Mouse (Mus musculus) T-helper 17 cell (primary cell): ENCODE measurements around the gene Thumpd2.

Source experiments
- in situ Hi-C, 2 experiments: fragments of 300-600 bp; cut with MboI, MseI; formaldehyde crosslinking; loops; 1 replicate in 1 of 2; 2 replicates in 1 of 2; pipeline ENCODE4 v1.15.1; 2025; ENCODE audit warnings: high pct_unique_total_duplicates in 2 of 2

Gene Thumpd2

GRCm38 (mm10) chr17:81032957-81033356 is 31.9 kb downstream of the Thumpd2 start:
- in situ Hi-C loops, result no loop called here

DNA sequence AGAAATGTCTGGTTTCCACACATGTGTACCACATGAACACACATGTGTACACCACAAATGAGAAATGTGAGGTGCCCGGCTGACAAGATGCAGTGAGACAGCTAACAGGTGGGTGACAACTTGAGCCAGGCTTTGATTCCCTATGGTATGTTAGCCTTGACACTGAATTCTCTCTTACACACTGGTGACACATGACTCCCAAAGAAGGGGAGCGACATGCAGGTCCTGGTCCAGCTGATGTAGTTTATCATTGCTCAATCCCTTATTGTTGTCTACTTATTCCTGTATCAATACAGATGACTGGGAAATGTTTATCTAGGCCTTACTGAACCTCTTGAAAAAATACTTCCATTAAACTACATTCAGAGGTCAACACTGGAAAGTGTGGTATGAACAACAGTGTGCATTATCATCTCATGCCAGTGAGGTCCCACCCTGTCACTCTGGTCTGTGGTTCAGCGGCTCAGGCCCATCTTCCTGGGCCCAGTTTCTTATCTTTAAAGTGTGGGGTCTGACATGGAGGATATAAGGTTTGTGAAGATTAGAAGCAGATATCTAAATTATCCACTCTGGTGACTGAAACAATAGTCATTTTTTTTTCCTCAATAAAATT is 32.9 kb downstream of the Thumpd2 start:
- in situ Hi-C loops, result no loop called here

DNA sequence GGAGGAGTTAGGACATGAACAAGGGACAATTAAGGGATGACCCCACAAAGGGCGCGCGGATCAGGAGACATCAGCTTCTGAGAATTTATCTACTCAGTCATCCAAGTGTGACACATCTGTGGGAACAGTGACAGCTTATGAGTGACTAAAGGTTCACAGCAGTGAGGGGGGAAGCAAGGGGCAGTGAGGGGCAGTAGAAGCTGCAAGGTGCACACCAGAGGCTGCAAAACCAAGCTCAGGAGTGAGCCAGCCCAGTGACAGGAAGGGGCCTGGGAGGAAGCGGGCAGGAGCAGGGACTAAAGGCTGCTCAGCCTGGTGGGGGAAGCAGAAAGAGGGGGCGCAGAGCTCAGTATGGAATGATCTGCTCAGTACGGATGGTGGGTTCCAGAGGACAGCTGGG is 37.6 kb downstream of the Thumpd2 start:
- in situ Hi-C loops, result no loop called here

- in situ Hi-C loops, result no loop called here
These were observed 47.8 kb downstream of the Thumpd2 start for GRCm38 (mm10) chr17:81017132-81017531.

DNA sequence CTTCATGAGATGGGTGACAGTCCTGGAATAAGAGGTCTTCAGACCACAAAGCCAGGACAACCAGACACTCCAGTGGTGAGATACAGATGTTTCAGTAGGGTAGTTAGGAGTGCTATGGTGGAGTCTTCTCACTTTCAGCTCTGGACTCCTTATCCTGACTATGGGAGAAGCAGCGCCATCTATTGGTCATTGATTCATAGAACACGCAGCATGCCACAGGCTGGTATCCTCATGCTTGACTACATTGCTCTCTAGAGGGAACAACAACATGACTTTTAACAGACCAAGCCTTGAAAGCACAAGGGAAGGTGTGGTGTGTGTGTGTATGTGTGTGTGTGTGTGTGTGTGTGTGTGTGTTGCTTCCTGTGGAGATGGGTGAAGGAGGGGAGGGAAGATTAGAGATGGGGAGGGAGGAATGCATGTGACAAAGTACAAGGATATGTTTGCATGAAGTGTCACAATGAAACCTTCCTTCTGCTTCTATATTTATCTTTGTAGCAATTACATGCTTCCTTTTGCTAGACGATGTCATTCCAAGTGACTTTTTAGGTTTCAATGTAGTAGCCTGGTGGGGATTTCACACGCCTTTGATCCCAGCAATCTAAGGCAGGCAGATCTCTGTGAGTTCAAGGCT is 49.0 kb downstream of the Thumpd2 start:
- in situ Hi-C loops, result no loop called here

- in situ Hi-C loops, result no loop called here
These were observed 53.8 kb downstream of the Thumpd2 start for GRCm38 (mm10) chr17:81010844-81011685.

DNA sequence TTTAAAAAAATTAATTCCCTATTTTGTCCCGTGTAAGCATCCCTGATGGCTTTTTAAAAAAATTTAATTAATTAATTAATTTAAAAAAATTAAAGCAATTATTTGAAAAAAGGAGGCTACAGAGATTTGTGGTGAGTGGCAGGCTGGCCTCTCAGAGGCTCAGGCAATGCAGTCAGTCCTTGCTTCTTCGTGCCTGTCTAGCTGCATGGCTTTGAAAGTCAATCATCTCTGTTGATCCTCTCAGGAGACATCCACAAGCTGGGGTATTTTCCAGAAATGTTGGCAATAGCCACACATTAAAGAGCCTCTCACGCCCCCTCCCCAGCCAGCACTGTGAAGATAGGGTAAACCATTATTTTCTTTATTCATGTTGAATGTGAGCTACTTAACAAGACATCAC is 54.7 kb downstream of the Thumpd2 start:
- in situ Hi-C loops, result no loop called here

DNA sequence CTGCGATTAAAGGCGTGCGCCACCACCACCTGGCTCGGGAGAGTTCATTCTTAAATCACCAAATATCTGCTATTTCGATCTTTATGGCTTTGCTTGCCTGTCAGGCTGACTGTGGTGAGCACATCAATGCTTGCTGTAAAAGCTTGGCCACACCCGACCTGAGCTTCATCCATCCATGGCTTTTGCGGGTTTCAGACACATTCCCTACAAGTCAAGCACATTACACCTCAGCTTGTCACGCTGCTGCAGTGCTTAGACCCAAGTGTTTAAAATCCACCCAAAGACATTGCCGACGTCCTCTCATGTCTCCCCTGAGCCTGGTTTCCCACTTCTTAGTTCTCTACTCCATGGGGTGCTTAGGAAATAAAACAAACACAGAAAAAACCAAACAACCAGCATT is 55.8 kb downstream of the Thumpd2 start:
- in situ Hi-C loops, result no loop called here

GRCm38 (mm10) chr17:81005292-81005691 is 59.6 kb downstream of the Thumpd2 start:
- in situ Hi-C loops, result no loop called here

GRCm38 (mm10) chr17:81004454-81004853 is 60.4 kb downstream of the Thumpd2 start:
- in situ Hi-C loops, result no loop called here

- in situ Hi-C loops, result no loop called here
These were observed 62.8 kb downstream of the Thumpd2 start for GRCm38 (mm10) chr17:81002130-81002529.

GRCm38 (mm10) chr17:81001647-81002046 is 63.2 kb downstream of the Thumpd2 start:
- in situ Hi-C loops, result no loop called here

DNA sequence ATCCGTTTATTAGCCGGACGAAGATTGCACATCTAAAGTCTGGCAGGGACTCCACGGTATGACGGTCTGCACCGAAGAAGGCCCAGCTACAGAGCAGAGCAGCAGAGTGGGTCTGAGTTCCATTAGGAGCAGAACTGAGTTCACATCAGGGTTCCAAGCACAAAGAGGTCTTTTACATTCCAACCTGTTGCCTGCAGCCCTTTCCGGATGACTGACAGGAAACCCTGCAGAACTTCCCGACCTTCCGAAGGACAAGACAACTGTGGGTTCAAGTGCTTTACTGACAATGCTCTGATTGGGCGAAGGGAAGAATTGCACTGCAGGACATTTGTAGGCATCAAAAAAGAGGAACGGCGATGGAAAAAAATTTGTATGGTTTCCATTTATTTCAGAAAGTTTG is 63.9 kb downstream of the Thumpd2 start:
- in situ Hi-C loops, result no loop called here

DNA sequence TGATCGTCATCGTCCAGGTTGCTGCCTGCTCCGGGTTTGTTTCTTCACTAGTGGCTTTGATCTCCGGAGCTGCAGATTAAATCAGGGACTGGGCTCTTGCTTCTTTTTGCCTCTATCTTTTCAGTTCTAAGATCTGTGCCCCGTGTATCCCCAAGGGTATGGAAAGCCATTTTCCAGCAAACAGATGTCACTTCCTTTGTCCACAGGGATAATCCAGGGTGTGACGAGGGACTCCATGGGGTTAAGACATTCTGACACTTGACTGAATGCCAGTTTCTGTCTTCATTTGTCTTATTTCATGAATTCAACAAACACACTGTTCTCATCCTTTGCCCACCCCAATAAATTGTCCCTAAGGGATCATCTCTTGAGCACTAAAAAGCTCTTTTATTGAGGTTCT is 65.9 kb downstream of the Thumpd2 start:
- in situ Hi-C loops, result loop anchor here in 1 of 2 experiments (25.0 kb wide), 1 partner anchor 387 kb away; no protein-coding TSS in a partner anchor

GRCm38 (mm10) chr17:80997226-80997625 is 67.7 kb downstream of the Thumpd2 start:
- in situ Hi-C loops, result loop anchor here in 1 of 2 experiments (25.0 kb wide), 1 partner anchor 385 kb away; no protein-coding TSS in a partner anchor

- in situ Hi-C loops, result loop anchor here in 1 of 2 experiments (25.0 kb wide), 1 partner anchor 379 kb away; no protein-coding TSS in a partner anchor
These were observed 73.3 kb downstream of the Thumpd2 start for GRCm38 (mm10) chr17:80991535-80992127.

GRCm38 (mm10) chr17:80982976-80983375 is 81.9 kb downstream of the Thumpd2 start:
- in situ Hi-C loops, result loop anchor here (10.0 to 25.0 kb wide), 2 partner anchors 368 to 371 kb away; no protein-coding TSS in a partner anchor

GRCm38 (mm10) chr17:80982412-80982787 is 82.5 kb downstream of the Thumpd2 start:
- in situ Hi-C loops, result loop anchor here (10.0 to 25.0 kb wide), 2 partner anchors 368 to 370 kb away; no protein-coding TSS in a partner anchor

DNA sequence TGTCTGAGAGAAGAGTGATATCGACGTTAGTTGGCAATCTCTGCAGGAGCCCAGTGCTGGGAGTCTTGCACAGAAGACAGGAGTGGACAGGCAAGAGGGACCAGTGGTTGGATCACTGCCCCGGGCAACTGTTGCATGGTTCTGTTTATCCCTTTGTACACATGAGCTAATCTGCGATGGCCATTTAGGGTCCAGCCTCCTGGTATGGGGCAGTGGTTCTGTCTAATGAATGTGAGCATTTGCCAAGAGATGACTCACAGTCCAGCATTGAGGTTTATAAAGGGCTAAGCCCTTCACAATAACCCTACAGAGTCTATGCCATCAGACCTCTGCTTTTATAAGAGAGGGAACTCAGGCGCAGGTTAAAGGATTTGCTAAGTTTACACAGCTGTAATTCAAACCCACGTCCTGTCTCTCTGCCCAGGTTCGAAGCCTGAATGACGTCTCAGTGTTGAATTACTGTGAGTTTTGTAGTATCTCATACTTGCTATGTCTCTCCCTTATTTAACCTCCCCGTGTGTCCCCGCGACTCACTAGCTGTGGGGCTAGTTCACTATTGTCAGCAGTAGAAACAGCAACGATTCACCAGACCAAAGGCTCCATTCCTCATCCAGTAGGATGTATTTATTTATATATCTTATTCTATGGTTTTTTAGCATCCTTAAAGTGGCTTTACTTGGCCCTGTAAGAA is 83.0 kb downstream of the Thumpd2 start:
- in situ Hi-C loops, result loop anchor here (10.0 to 25.0 kb wide), 2 partner anchors 367 to 370 kb away; no protein-coding TSS in a partner anchor

- in situ Hi-C loops, result loop anchor here (10.0 to 25.0 kb wide), 2 partner anchors 365 to 368 kb away; no protein-coding TSS in a partner anchor
These were observed 84.8 kb downstream of the Thumpd2 start for GRCm38 (mm10) chr17:80980096-80980495.

GRCm38 (mm10) chr17:80977245-80977644 is 87.6 kb downstream of the Thumpd2 start:
- in situ Hi-C loops, result loop anchor here in 1 of 2 experiments (25.0 kb wide), 1 partner anchor 365 kb away; no protein-coding TSS in a partner anchor
